Mouse (Mus musculus) neural tube, embryonic 14.5 days (tissue): ENCODE results near the gene Trmt1. TPM values are rescaled to one million over a fixed set of nuclear protein-coding genes. Genes with fewer than 3 reads are reported as not detected.
A peak's percentile ranks its signal among the peaks of the same experiment; 100 is the strongest.

ENCODE experiments used
- ATAC-seq: fragments of 200-750 bp; cut with Nextera tagmentation; 2 replicates; pipeline ENCODE4 v1.8.0; 2017; ENCODE audit warnings: low read depth, mild to moderate bottlenecking, moderate TSS enrichment, moderate library complexity
- H3K27ac ChIP-seq: fragments of 300-500 bp; sonication (generic); 2 replicates; pipeline ENCODE4 v1.5.1; 2014; ENCODE audit warnings: low read depth, mild to moderate bottlenecking, control low read depth, low read length, moderate library complexity, mixed read lengths
- H3K27me3 ChIP-seq: fragments of 300-500 bp; sonication (generic); 2 replicates; pipeline ENCODE4 v1.6.1; 2014; ENCODE audit warnings: low read length; ENCODE audit not compliant: control insufficient read depth, insufficient read depth
- H3K36me3 ChIP-seq: fragments of 300-500 bp; sonication (generic); 2 replicates; pipeline ENCODE4 v1.6.1; 2014; ENCODE audit warnings: low read length, mixed read lengths; ENCODE audit not compliant: control insufficient read depth, insufficient read depth
- H3K4me1 ChIP-seq: fragments of 300-500 bp; sonication (generic); 2 replicates; pipeline ENCODE4 v1.6.1; 2014; ENCODE audit warnings: low read length; ENCODE audit not compliant: control insufficient read depth, insufficient read depth
- H3K4me2 ChIP-seq: fragments of 300-500 bp; sonication (generic); 2 replicates; pipeline ENCODE4 v1.6.1; 2014; ENCODE audit warnings: mild to moderate bottlenecking, low read depth, low read length, control low read depth
- H3K4me3 ChIP-seq: fragments of 300-500 bp; sonication (generic); 2 replicates; pipeline ENCODE4 v1.5.1; 2014; ENCODE audit warnings: low read depth, low read length, control low read depth, mixed read lengths
- H3K9ac ChIP-seq: fragments of 300-500 bp; sonication (generic); replicated peaks from 2 replicates; pipeline ENCODE4 v1.6.1; 2014; ENCODE audit warnings: low read depth, mild to moderate bottlenecking, control low read depth, low read length, mixed read lengths
- H3K9me3 ChIP-seq: fragments of 300-500 bp; sonication (generic); 2 replicates; pipeline ENCODE4 v1.6.1; 2016; ENCODE audit warnings: low read length; ENCODE audit not compliant: control insufficient read depth
- WGBS: fragments of 180-500 bp; shearing (Covaris S2); extraction: QIAGEN DNeasy Blood & Tissue Kit; methylation state at CpG from one replicate; pipeline ENCODE4 v1.1.7; 2014; 5-methylcytosine and 5-hydroxymethylcytosine counted together
- polyA plus RNA-seq: library from polyadenylated mRNA; unstranded; fragments of >200 nt; fragmentation: Nextera tagmentation; extraction: Ambion mirVana; gene quantifications from 2 replicates; pipeline ENCODE4 v1.2.1, GENCODE M21; 2014

Trmt1 gene
- polyA plus RNA-seq, 1 experiment from 2014 or later, result 70.2 TPM

DNA sequence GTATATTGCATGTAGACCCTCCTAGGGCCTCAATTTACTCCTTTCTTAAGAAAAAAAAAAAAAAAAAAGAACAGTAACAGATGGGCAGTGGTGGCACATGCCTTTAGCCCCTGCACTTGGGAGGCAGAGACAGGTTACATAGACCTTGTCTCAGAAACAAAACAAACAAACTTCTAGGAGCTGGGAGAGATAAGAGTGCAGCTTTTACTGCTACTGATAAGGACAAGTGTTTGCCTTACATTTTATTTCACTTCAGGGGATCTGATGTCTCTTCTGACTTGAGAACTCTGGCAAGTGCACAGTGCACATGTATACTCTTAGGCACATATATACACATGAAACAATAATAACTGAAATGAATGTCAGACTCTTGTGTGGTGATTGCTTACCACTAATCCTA is 28.9 kb upstream of the Trmt1 start:
- Histone ChIP-seq H3K4me3 (no peak overlapping the region; the same call in 1 of the 2 replicates), H3K4me1 (peaks cover 32% of the 10 kb centered on the region; the same call in 1 of the 2 replicates), H3K9ac (no peak overlapping the region), H3K9me3 (no peaks in the 10 kb centered on the region), H3K27me3 (no peaks in the 10 kb centered on the region), H3K27ac (0 out of 2 replicates have a peak overlapping the region, but pooled peaks have one; percentile 44), H3K36me3 (no peaks in the 10 kb centered on the region), H3K4me2 (peak overlapping the region; percentile 46; the same call in 1 of the 2 replicates)
- no peak for ATAC-seq

DNA sequence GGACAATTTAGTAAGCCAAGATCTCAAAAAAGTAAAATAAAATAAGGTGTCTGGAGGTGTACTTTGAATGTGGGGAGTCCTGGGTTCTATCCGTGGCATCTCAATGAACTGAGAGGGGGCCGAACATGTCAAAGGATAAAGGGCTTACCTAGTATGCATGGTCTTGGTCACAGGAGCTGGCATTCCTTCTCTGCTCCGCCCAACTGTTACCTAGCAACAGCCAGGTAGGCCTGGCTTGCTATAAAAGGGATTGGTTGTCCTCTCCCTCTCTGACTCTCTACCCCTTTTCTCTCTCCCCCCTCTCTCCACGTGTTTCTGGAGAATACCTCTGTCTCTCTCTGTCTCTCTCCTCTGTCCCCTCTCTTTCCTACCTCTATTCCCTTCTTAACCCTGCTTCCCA is 28.4 kb upstream of the Trmt1 start:
- H3K9me3 ChIP-seq, result no peaks in the 10 kb centered on the region
- no peak overlapping the region for H3K4me3 ChIP-seq
- no peaks in the 10 kb centered on the region for H3K27me3 ChIP-seq
- peaks cover 32% of the 10 kb centered on the region; the same call in 1 of the 2 replicates for H3K4me1 ChIP-seq
- no peak overlapping the region for H3K27ac ChIP-seq
- ATAC-seq, result no peak
- no peaks in the 10 kb centered on the region for H3K36me3 ChIP-seq
- H3K4me2 ChIP-seq, result no peak overlapping the region
- no peak overlapping the region for H3K9ac ChIP-seq
- 60% methylated on average over 4 of the region's 4 CpGs for WGBS

DNA sequence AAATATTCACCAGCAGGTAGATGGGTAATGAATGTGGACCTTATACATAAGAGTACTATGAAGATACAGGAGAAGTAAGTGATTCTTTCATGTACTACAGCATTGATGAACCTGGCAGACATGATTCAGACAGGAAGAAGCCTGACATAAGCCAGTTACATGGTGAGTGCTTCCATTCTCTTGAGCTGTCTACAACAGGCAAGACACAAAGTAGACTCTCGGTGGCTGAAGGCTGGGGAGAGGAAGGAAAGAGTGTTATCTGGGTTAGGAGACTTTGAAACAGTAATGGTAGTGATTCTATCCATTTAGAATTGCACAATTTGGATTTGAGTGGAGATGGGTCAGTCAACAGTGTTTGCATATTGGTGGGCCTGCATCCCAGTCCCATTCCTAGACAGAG is 27.2 kb upstream of the Trmt1 start:
- ATAC-seq, result no peak
- Histone ChIP-seq H3K4me3 (no peak overlapping the region), H3K9ac (no peak overlapping the region), H3K27me3 (no peaks in the 10 kb centered on the region), H3K4me2 (no peak overlapping the region), H3K36me3 (no peaks in the 10 kb centered on the region), H3K4me1 (peaks cover 39% of the 10 kb centered on the region), H3K9me3 (no peaks in the 10 kb centered on the region), H3K27ac (no peak overlapping the region)
- WGBS, result 75% methylated on average over 1 of the region's 1 CpGs

DNA sequence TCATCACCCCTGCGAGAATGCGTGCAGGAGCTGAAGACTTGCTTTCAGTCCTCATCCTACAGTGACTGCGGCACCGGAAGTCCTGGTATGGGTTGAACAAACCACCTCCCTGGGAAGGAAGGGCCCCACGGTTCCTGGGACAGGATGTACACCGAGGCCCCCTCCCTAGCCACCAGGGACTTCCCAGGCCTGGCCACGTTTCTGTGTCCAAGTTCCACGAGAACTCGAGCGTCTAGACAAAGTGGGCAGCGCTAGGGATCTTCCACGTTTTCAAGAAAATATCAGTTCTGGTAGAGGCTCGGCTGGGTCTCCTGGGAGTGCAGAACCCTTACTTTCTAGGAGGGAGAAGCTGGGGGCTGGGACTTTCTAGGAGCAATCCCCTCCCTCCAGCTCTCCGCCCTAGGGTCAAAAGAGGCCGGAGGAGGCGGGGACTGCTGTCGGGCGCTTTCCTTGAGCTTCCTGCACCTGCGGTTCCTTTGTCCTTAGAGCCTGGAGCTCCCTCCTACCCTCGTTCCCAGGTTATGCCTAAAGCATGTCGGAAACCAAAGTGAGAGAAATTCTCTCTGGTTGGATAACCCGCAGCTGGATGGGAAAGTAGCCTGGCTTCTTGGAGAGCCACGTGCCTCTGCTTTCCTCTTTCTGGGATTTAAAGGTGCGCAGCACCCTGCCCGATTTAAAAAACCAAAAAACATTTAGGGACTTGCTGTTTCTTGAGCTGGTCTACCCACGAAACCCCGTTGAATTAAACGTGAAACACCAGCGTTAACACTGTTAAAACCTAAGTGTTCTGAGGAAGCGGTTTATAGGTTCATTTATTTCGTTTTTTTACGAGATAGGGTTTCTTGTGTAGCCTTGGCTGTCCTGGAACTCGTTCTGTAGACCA is 25.9 kb upstream of the Trmt1 start:
- H3K9me3 ChIP-seq, result no peaks in the 10 kb centered on the region

DNA sequence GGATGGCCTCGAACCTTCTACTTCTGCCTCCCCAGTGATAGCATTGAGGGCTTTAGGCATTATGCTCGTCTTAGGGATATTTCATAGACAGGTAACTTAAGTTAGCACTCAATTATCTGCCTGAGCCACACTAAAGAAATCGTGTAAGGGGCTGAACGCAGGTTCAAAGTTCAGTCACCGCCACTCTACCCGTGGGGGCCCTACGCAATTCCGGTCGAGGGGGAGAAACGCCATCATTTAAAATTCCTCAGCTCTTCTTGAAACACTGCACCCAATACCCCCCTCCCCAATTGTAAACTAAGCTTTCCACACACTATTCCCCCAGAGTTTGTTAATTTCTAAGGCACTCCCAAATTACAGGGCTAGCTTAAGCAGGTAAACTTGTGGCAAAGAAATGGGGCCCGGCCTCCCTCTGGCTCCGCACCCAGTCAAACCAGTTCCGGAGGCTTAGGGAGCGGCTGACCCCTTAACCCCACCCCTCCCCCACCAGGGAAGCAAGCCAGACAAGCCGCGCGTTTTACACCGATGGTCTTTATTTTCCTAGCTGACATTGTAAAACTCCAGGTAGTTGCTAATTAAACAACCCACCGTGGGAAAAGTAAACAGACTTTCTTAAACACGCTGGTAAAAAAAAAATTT is 25.2 kb upstream of the Trmt1 start:
- Histone ChIP-seq H3K27me3 (no peaks in the 10 kb centered on the region), H3K4me2 (peak overlapping the region; percentile 88), H3K4me3 (peak overlapping the region; percentile 51), H3K9ac (peak overlapping the region; percentile 76; the same call in 1 of the 2 replicates), H3K9me3 (no peaks in the 10 kb centered on the region), H3K36me3 (no peaks in the 10 kb centered on the region), H3K4me1 (peaks cover 45% of the 10 kb centered on the region), H3K27ac (peak overlapping the region; percentile 40; the same call in 1 of the 2 replicates)
- 0% methylated on average over 20 of the region's 20 CpGs for WGBS
- ATAC-seq, result no peak

More for the DNA sequence above, 25.9 kb upstream of the Trmt1 start:
- Histone ChIP-seq H3K4me1 (peaks cover 39% of the 10 kb centered on the region), H3K27ac (peak overlapping the region; percentile 40), H3K36me3 (no peaks in the 10 kb centered on the region), H3K4me3 (peak overlapping the region; percentile 51), H3K4me2 (peak overlapping the region; percentile 88), H3K9ac (peak overlapping the region; percentile 76), H3K27me3 (no peaks in the 10 kb centered on the region)
- 3% methylated on average over 33 of the region's 33 CpGs for WGBS
- ATAC-seq, result no peak

DNA sequence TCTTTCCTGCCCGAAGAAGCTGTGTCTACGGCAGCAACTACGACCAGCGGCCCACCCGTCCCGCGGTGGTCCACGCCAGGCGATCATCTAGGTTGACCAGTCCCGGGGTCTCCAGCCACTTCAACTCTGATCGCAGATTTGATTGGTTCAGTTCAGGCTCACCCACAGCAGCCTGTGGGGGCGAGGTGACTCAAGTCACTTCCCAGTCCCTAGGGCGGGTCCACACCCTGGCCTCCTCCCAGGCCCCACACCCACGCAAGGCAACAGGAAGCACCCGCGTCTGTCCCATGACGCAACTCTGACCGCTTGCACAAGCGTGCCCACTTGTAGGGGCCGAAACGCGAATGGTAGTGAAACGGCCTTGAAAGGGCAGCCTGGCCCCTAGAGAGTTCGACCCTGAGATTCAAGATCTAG is 24.6 kb upstream of the Trmt1 start:
- 1% methylated on average over 24 of the region's 24 CpGs for WGBS
- H3K4me1 ChIP-seq, result peaks cover 45% of the 10 kb centered on the region
- no peak for ATAC-seq
- H3K9me3 ChIP-seq, result no peaks in the 10 kb centered on the region
- peak overlapping the region; percentile 84 for H3K27ac ChIP-seq
- peak overlapping the region; percentile 76 for H3K9ac ChIP-seq
- H3K4me3 ChIP-seq, result peak overlapping the region; percentile 51
- H3K27me3 ChIP-seq, result no peaks in the 10 kb centered on the region
- H3K4me2 ChIP-seq, result peak overlapping the region; percentile 88
- no peaks in the 10 kb centered on the region for H3K36me3 ChIP-seq

DNA sequence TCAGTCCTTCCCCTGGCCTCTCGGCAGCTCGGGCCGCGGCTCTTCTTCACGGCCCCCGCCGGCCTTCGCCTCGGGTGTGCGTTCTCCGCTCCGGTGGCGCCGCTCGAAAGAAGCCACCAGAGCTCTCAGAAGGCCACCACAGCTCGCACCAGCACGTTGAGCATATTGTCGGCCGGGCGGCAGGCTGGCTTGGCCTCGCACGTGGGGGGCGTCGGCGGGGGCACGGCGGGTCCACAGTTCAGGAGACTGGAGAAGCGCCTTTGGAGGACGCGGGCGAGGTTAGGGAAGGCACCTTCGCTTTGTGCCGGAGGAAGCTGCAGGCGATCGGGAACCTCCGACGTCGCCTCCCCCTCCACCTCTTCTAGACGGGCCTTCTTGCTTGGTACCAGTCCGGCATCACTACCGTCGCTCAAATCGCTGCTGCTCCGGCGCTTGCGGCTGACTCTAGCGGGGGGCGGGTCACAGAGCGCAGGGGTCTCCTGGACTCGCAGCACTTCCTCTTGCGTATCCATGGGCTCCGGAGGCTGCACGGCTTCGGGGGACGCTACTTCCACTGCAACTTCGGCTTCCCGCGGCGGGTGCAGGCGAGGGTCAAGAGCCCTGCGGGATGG is 24.0 kb upstream of the Trmt1 start:
- Histone ChIP-seq H3K27ac (peak overlapping the region; percentile 84), H3K9ac (peak overlapping the region; percentile 76), H3K36me3 (no peaks in the 10 kb centered on the region), H3K4me3 (peak overlapping the region; percentile 51), H3K4me2 (peak overlapping the region; percentile 88), H3K4me1 (peaks cover 40% of the 10 kb centered on the region), H3K9me3 (no peaks in the 10 kb centered on the region), H3K27me3 (no peaks in the 10 kb centered on the region)
- WGBS, result under 1% methylated on average over 61 of the region's 61 CpGs
- peak; percentile 8; the same call in 1 of the 2 replicates for ATAC-seq

DNA sequence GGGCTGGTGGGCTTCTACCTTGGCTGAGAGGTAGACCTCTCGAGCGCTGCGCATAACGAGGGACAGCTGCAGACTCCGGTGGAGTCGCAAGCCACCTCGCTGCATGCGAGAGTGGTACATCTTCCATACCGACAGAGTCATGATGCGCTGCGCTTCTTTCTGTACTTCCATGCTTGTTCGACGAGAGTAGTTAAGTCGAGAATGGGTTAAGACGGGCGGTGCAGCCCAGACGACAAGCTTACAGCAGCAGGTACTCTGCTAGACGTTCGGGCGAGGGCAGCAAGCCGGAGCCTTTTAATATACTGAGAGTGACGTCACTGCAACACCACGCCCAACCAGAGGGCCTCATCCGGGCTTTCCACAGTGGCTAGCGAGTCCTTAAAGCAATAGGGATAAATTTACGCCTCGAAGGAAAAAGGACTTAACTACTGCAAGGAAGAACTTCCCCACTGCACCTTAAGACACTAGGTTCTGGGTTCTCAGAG is 23.5 kb upstream of the Trmt1 start, which contains the start of gene Ier2:
Gene Ier2, minus strand, starts transcription at position 272 of the 485 bp plus-strand sequence.
- WGBS, result under 1% methylated on average over 27 of the region's 27 CpGs
- no peaks in the 10 kb centered on the region for H3K27me3 ChIP-seq
- peak within 1 kb of the TSS; percentile 51 for H3K4me3 ChIP-seq
- no peaks in the 10 kb centered on the region for H3K9me3 ChIP-seq
- H3K36me3 ChIP-seq, result no peaks in the 10 kb centered on the region
- peak; percentile 68 for ATAC-seq
- H3K4me1 ChIP-seq, result peaks cover 40% of the 10 kb centered on the region
- peak within 1 kb of the TSS; percentile 76 for H3K9ac ChIP-seq
- H3K4me2 ChIP-seq, result peak within 1 kb of the TSS; percentile 88
- peak within 1 kb of the TSS; percentile 84 for H3K27ac ChIP-seq
